In genomic region chr2:124816814-124817213, GRCm38 (mm10) we compare ENCODE assay signal across 19 mouse cellular contexts.
"Had no signal": no experiment of that assay in that cellular context is flagged by ENCODE, and none has a peak within 500 bp of the region (broad histone marks: within the 10 kb centered on the region; RNA-seq: fewer than 3 reads in every experiment).

No protein-coding gene starts in this region.

- H3K36me3 ChIP-seq: liver, embryonic 12.5 days; midbrain, embryonic 10.5 days; midbrain, embryonic 13.5 days; midbrain, embryonic 15.5 days; neural tube, embryonic 12.5 days had no signal

- H3K4me3 ChIP-seq: liver, embryonic 12.5 days; midbrain, embryonic 10.5 days; midbrain, embryonic 13.5 days; midbrain, embryonic 15.5 days; myocyte; neural tube, embryonic 12.5 days had no signal

- H3K9ac ChIP-seq: liver, embryonic 12.5 days; liver, embryonic 14.5 days; lung, embryonic 14.5 days; midbrain, embryonic 13.5 days; midbrain, embryonic 15.5 days; neural tube, embryonic 12.5 days had no signal

- H3K4me2 ChIP-seq: liver, embryonic 12.5 days; lung, embryonic 14.5 days; midbrain, embryonic 13.5 days; midbrain, embryonic 15.5 days; neural tube, embryonic 12.5 days had no signal

- DNase-seq: lung, adult 18-20 months; lung, embryonic 14.5 days; lung, postnatal 10 days; lung, postnatal 4 days; retina, postnatal 1 day; right cerebral cortex, adult 18-20 months; right cerebral cortex, postnatal 25 days; right cerebral cortex, postnatal 4 days; spleen, adult 18-20 months; thymus, adult 18-20 months; thymus, postnatal 14 days; thymus, postnatal 4 days had no signal

- H3K9me3 ChIP-seq: liver, embryonic 12.5 days; midbrain, embryonic 10.5 days; midbrain, embryonic 13.5 days; midbrain, embryonic 15.5 days; neural tube, embryonic 12.5 days had no signal

- H3K27me3 ChIP-seq: liver, embryonic 12.5 days; midbrain, embryonic 13.5 days; midbrain, embryonic 15.5 days; neural tube, embryonic 12.5 days had no signal

- H3K4me1 ChIP-seq: liver, embryonic 12.5 days; midbrain, embryonic 10.5 days; midbrain, embryonic 13.5 days; midbrain, embryonic 15.5 days; neural tube, embryonic 12.5 days had no signal

- H3K27ac ChIP-seq: liver, embryonic 12.5 days; liver, embryonic 14.5 days; midbrain, embryonic 10.5 days; midbrain, embryonic 13.5 days; midbrain, embryonic 15.5 days; neural tube, embryonic 12.5 days had no signal

- ATAC-seq: liver, embryonic 12.5 days; midbrain, embryonic 13.5 days; midbrain, embryonic 15.5 days had no signal
